Mouse (Mus musculus) ES-E14 (cell line): ENCODE data around the gene Hoxb1.

Source experiments
- CHD2 ChIP-seq: IDR thresholded peaks from 2 replicates; pipeline ENCODE4 v1.6.1; 2014; ENCODE audit warnings: mild to moderate bottlenecking, low read depth, low read length, inconsistent platforms
- HCFC1 ChIP-seq: IDR thresholded peaks from 2 replicates; pipeline ENCODE4 v1.6.1; 2012; ENCODE audit warnings: low read length, inconsistent platforms, borderline replicate concordance; ENCODE audit not compliant: insufficient read depth
- MAFK ChIP-seq: IDR thresholded peaks from 2 replicates; pipeline ENCODE4 v1.6.1; 2014; ENCODE audit warnings: mild to moderate bottlenecking, low read depth, low read length, inconsistent platforms; ENCODE audit not compliant: insufficient read depth
- ZC3H11A ChIP-seq: IDR thresholded peaks from 2 replicates; pipeline ENCODE4 v1.6.1; 2012; ENCODE audit warnings: low read depth, mild to moderate bottlenecking, inconsistent platforms, low read length, borderline replicate concordance
- ZNF384 ChIP-seq: IDR thresholded peaks from 2 replicates; pipeline ENCODE4 v1.6.1; 2012; ENCODE audit warnings: low read depth, low read length, inconsistent platforms

GRCm38 (mm10) chr11:96399923-96400322 lies 34.4 kb downstream of the Hoxb1 start:
- TF ChIP-seq ZNF384, result no peak
- no peak for TF ChIP-seq CHD2
- TF ChIP-seq MAFK, result no peak
- no peak for TF ChIP-seq ZC3H11A
- no peak for TF ChIP-seq HCFC1
